In the genomic region with DNA sequence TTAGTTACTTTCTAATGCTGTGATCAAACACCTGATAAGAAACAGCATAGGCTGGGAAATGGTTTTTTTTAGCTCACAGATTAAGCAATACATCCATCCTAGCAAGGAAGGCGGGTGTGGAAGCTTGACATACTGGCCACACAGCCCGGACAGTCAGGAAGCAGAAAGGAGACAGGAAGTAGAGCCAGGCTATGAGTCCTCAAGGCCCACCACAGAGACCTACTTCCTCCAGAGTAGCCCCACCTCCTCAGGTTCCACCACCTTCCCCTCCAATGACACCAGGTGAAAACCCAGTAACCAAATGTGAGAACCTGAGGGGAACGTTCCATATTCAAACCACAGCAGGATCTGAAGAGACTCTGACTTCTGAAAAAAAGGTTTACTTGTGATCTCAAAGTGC, we compare ENCODE assay signal across 15 mouse cellular contexts. TPM values are rescaled to one million over a fixed set of nuclear protein-coding genes. Genes with fewer than 3 reads are reported as not detected.
A peak's percentile ranks its signal among the peaks of the same experiment; 100 is the strongest.
DNase-seq lines count a peak whose midpoint lies in the region; ATAC-seq and TF ChIP-seq lines count a peak whose summit lies in the region.
"Had no signal": no experiment of that assay in that cellular context is flagged by ENCODE, and none has a peak within 500 bp of the region (broad histone marks: within the 10 kb centered on the region; RNA-seq: fewer than 3 reads in every experiment).

No protein-coding gene starts in this region.

- H3K4me1 ChIP-seq in heart, embryonic 13.5 days, result peaks cover 33% of the 10 kb centered on the region
- H3K4me1 ChIP-seq in midbrain, embryonic 15.5 days, result peaks cover 10% of the 10 kb centered on the region
- no peaks in the 10 kb centered on the region for H3K4me1 ChIP-seq in midbrain, embryonic 11.5 days (ENCODE audit: control insufficient read depth, insufficient read depth, low read length)
- H3K4me1 ChIP-seq in intestine, postnatal 0 days (replicated peaks; ENCODE audit: control insufficient read depth, insufficient read depth, low read length), result no peaks in the 10 kb centered on the region

- DNase-seq in heart, postnatal 10 days, result no peak
- no peak for DNase-seq in midbrain, embryonic 11.5 days (ENCODE audit: low spot score, missing footprints)
- peak; percentile 46 for DNase-seq in lung, postnatal 36 days
- DNase-seq in testis, postnatal 10 days (ENCODE audit: low spot score), result no peak
- DNase-seq in adrenal gland, adult 8-10 months, result no peak
- DNase-seq: cerebellum, adult 18-20 months had no signal

- H3K4me2 ChIP-seq in heart, embryonic 13.5 days, result no peak overlapping the region
- H3K4me2 ChIP-seq in midbrain, embryonic 15.5 days, result no peak overlapping the region
- H3K4me2 ChIP-seq in midbrain, embryonic 11.5 days, result no peak overlapping the region
- H3K4me2 ChIP-seq in intestine, postnatal 0 days (replicated peaks; ENCODE audit: low read depth), result no peak overlapping the region
- H3K4me2 ChIP-seq: embryonic facial prominence, embryonic 15.5 days; limb, embryonic 12.5 days had no signal

- intact Hi-C loops in heart, postnatal 10 days (cut with DNase I), result loop anchor here (5.0 kb wide), 1 partner anchor 313 kb away; no protein-coding TSS in a partner anchor

- H3K27ac ChIP-seq in heart, embryonic 13.5 days (replicated peaks), result peak overlapping the region; percentile 48; the same call in 1 of the 2 replicates
- H3K27ac ChIP-seq in midbrain, embryonic 15.5 days, result 0 out of 2 replicates have a peak overlapping the region, but pooled peaks have one; percentile 16
- H3K27ac ChIP-seq in midbrain, embryonic 11.5 days (ENCODE audit: low read depth, low read length), result no peak overlapping the region
- H3K27ac ChIP-seq in intestine, postnatal 0 days (ENCODE audit: low read depth, low read length), result no peak overlapping the region
- H3K27ac ChIP-seq: embryonic facial prominence, embryonic 15.5 days; macrophage had no signal

- no peak for ATAC-seq in heart, embryonic 13.5 days (ENCODE audit: extremely low read depth, insufficient number of reproducible peaks, low FRiP score, low TSS enrichment)
- no peak for ATAC-seq in midbrain, embryonic 15.5 days (replicated peaks)
- no peak for ATAC-seq in midbrain, embryonic 11.5 days (ENCODE audit: low FRiP score)
- no peak for ATAC-seq in intestine, postnatal 0 days
- ATAC-seq: intestine, embryonic 16.5 days had no signal

- no peaks in the 10 kb centered on the region for H3K27me3 ChIP-seq in heart, embryonic 13.5 days (replicated peaks)
- H3K27me3 ChIP-seq in midbrain, embryonic 15.5 days (replicated peaks), result no peaks in the 10 kb centered on the region
- no peaks in the 10 kb centered on the region for H3K27me3 ChIP-seq in midbrain, embryonic 11.5 days (ENCODE audit: control insufficient read depth, insufficient read depth, low read length)
- no peaks in the 10 kb centered on the region for H3K27me3 ChIP-seq in intestine, postnatal 0 days (replicated peaks; ENCODE audit: control insufficient read depth, insufficient read depth, low read length)
- H3K27me3 ChIP-seq: embryonic facial prominence, embryonic 15.5 days; limb, embryonic 12.5 days; stomach, embryonic 15.5 days had no signal

- H3K4me3 ChIP-seq in heart, embryonic 13.5 days, result no peak overlapping the region
- H3K4me3 ChIP-seq in midbrain, embryonic 15.5 days, result no peak overlapping the region
- H3K4me3 ChIP-seq in midbrain, embryonic 11.5 days (ENCODE audit: low read depth, low read length), result no peak overlapping the region
- no peak overlapping the region for H3K4me3 ChIP-seq in intestine, postnatal 0 days (ENCODE audit: low read depth, low read length)
- H3K4me3 ChIP-seq: embryonic facial prominence, embryonic 15.5 days; limb, embryonic 12.5 days; myocyte; stomach, embryonic 15.5 days had no signal

- no peak for TF ChIP-seq CTCF in intestine, postnatal 0 days (IDR thresholded peaks at IDR 0.05; ENCODE audit: low read depth)

- H3K36me3 ChIP-seq in heart, embryonic 13.5 days, result no peaks in the 10 kb centered on the region
- H3K36me3 ChIP-seq in midbrain, embryonic 15.5 days (replicated peaks), result no peaks in the 10 kb centered on the region
- H3K36me3 ChIP-seq in midbrain, embryonic 11.5 days (ENCODE audit: control insufficient read depth, insufficient read depth, low read length), result no peaks in the 10 kb centered on the region
- H3K36me3 ChIP-seq in intestine, postnatal 0 days (ENCODE audit: control insufficient read depth, insufficient read depth), result no peaks in the 10 kb centered on the region
- H3K36me3 ChIP-seq: embryonic facial prominence, embryonic 15.5 days; limb, embryonic 12.5 days; stomach, embryonic 15.5 days had no signal

- WGBS in heart, embryonic 13.5 days, result 63% methylated on average over 3 of the region's 3 CpGs
- WGBS in midbrain, embryonic 15.5 days, result 76% methylated on average over 3 of the region's 3 CpGs
- 83% methylated on average over 3 of the region's 3 CpGs for WGBS in midbrain, embryonic 11.5 days
- 66% methylated on average over 3 of the region's 3 CpGs for WGBS in intestine, postnatal 0 days

- H3K9ac ChIP-seq in heart, embryonic 13.5 days, result no peak overlapping the region
- no peak overlapping the region for H3K9ac ChIP-seq in midbrain, embryonic 15.5 days
- no peak overlapping the region for H3K9ac ChIP-seq in midbrain, embryonic 11.5 days (ENCODE audit: low read length)
- H3K9ac ChIP-seq in intestine, postnatal 0 days (ENCODE audit: low read depth, low read length), result no peak overlapping the region
- H3K9ac ChIP-seq: embryonic facial prominence, embryonic 15.5 days; limb, embryonic 12.5 days; stomach, embryonic 15.5 days had no signal

- H3K9me3 ChIP-seq in heart, embryonic 13.5 days, result no peaks in the 10 kb centered on the region
- no peaks in the 10 kb centered on the region for H3K9me3 ChIP-seq in midbrain, embryonic 15.5 days
- no peaks in the 10 kb centered on the region for H3K9me3 ChIP-seq in midbrain, embryonic 11.5 days (ENCODE audit: control insufficient read depth, low read length)
- no peaks in the 10 kb centered on the region for H3K9me3 ChIP-seq in intestine, postnatal 0 days (ENCODE audit: control insufficient read depth)
- H3K9me3 ChIP-seq: embryonic facial prominence, embryonic 15.5 days; limb, embryonic 12.5 days; stomach, embryonic 15.5 days had no signal

RNA-seq across cellular contexts. Expression of a gene that starts 53.6 kb away (rescaled TPM):
- polyA plus RNA-seq in heart, embryonic 13.5 days (2015; fragmentation: Nextera tagmentation; extraction: Ambion mirVana), result 1.2 and 1.5 TPM in 2 replicates
- total RNA-seq in heart, postnatal 10 days (2021), result 10 to 100 TPM; 15.9 to 16.0 TPM
- polyA plus RNA-seq in midbrain, embryonic 15.5 days (2015; fragmentation: Nextera tagmentation; extraction: Ambion mirVana), result 2.8 and 3.1 TPM in 2 replicates
- 1.7 and 1.8 TPM in 2 replicates for polyA plus RNA-seq in midbrain, embryonic 11.5 days (2014; fragmentation: Nextera tagmentation; extraction: Ambion mirVana)
- polyA plus RNA-seq in intestine, postnatal 0 days (2015; fragmentation: Nextera tagmentation; extraction: Ambion mirVana), result 0.94 and 0.99 TPM in 2 replicates
- 10 to 100 TPM in 2 of 4 experiments, 1 to 10 TPM in 2; 5.9 to 18.9 (median 10.0) TPM for total RNA-seq in adrenal gland, adult 8-10 months (2022)

Comparison
In these comparisons a context has a peak if more than half of its experiments do, and no peak if none do; other contexts are left out.
1. H3K27ac ChIP-seq: peak in heart, embryonic 13.5 days (single experiment) and midbrain, embryonic 15.5 days (single experiment); none in midbrain, embryonic 11.5 days (single experiment) and intestine, postnatal 0 days (single experiment).